Mouse (Mus musculus) myocyte (in vitro differentiated cells): ENCODE measurements around the gene Hdgfl2.

Experiments used
- CEBPB ChIP-seq: IDR thresholded peaks from 2 replicates; pipeline ENCODE4 v1.6.1; 2011; ENCODE audit warnings: mild to moderate bottlenecking, moderate library complexity; ENCODE audit not compliant: poor library complexity, insufficient read depth, severe bottlenecking
- E2F4 ChIP-seq: IDR thresholded peaks from one replicate; pipeline ENCODE4 v1.6.1; 2011; ENCODE audit warnings: mild to moderate bottlenecking, control low read depth, moderate library complexity; ENCODE audit not compliant: insufficient read depth
- MAX ChIP-seq: IDR thresholded peaks from one replicate; pipeline ENCODE4 v1.6.1; 2011; ENCODE audit warnings: low read depth, mild to moderate bottlenecking, control low read depth
- MYOD1 ChIP-seq, 3 experiments: IDR thresholded peaks; one replicate each; pipeline ENCODE4 v1.6.1; 2011; ENCODE audit warnings: control low read depth in 2 of 3, low read depth in 2 of 3, mild to moderate bottlenecking in 2 of 3, moderate library complexity in 1 of 3; ENCODE audit not compliant: insufficient read length in 2 of 3, control insufficient read depth in 1 of 3
- MYOG ChIP-seq, 3 experiments: IDR thresholded peaks; one replicate each; pipeline ENCODE4 v1.6.1; 2011; ENCODE audit warnings: control low read depth in 2 of 3, low read depth in 2 of 3, mild to moderate bottlenecking in 2 of 3; ENCODE audit not compliant: insufficient read length in 2 of 3, control insufficient read depth in 1 of 3, insufficient read depth in 1 of 3
- POLR2A ChIP-seq: IDR thresholded peaks from one replicate; pipeline ENCODE4 v1.6.1; 2011; ENCODE audit warnings: low read depth, mild to moderate bottlenecking, control low read depth, moderate library complexity; ENCODE audit not compliant: insufficient read length
- POLR2AphosphoS2 ChIP-seq: IDR thresholded peaks from one replicate; pipeline ENCODE4 v1.6.1; 2011; ENCODE audit warnings: low read depth, control low read depth; ENCODE audit not compliant: insufficient read length
- REST ChIP-seq: IDR thresholded peaks from one replicate; pipeline ENCODE4 v1.6.1; 2011; ENCODE audit warnings: mild to moderate bottlenecking, control low read depth, moderate library complexity; ENCODE audit not compliant: insufficient read depth, insufficient read length
- SRF ChIP-seq: IDR thresholded peaks from one replicate; pipeline ENCODE4 v1.6.1; 2011; ENCODE audit warnings: low read depth; ENCODE audit not compliant: control insufficient read depth, insufficient read length
- TCF12 ChIP-seq: IDR thresholded peaks from one replicate; pipeline ENCODE4 v1.6.1; 2011; ENCODE audit warnings: mild to moderate bottlenecking, control low read depth; ENCODE audit not compliant: poor library complexity, insufficient read depth, severe bottlenecking
- TCF3 ChIP-seq: IDR thresholded peaks from one replicate; pipeline ENCODE4 v1.6.1; 2011; ENCODE audit warnings: low read depth, control low read depth; ENCODE audit not compliant: insufficient read length
- USF1 ChIP-seq: IDR thresholded peaks from one replicate; pipeline ENCODE4 v1.6.1; 2011; ENCODE audit warnings: low read depth, mild to moderate bottlenecking, control low read depth, moderate library complexity

GRCm38 (mm10) chr17:56036176-56036900 is 43.1 kb upstream of the Hdgfl2 start, which contains the start of gene Sh3gl1:
- TF ChIP-seq POLR2A: peak; percentile 90
- peak; percentile 69 for TF ChIP-seq E2F4
- TF ChIP-seq MYOG (IDR thresholded peaks at IDR 0.05; ENCODE audit: control insufficient read depth in 1 of 3, insufficient read depth in 1 of 3, insufficient read length in 2 of 3, low read depth in 2 of 3): peak in 1 of 3 experiments; percentile 54
- TF ChIP-seq REST: no peak
- peak; percentile 91 for TF ChIP-seq POLR2AphosphoS2
- no peak for TF ChIP-seq CEBPB
- peak in 2 of 3 experiments; percentile 9 to 75 for TF ChIP-seq MYOD1 (IDR thresholded peaks at IDR 0.05; ENCODE audit: control insufficient read depth in 1 of 3, insufficient read length in 2 of 3, low read depth in 2 of 3)
- peak; percentile 45 for TF ChIP-seq SRF
- TF ChIP-seq USF1: no peak
- TF ChIP-seq MAX: peak; percentile 37
- no peak for TF ChIP-seq TCF12
- no peak for TF ChIP-seq TCF3
